Mouse (Mus musculus) testis, postnatal 14 days (tissue): ENCODE results near the gene Wdpcp.
A peak's percentile ranks its signal among the peaks of the same experiment; 100 is the strongest.

ENCODE experiments used
- DNase-seq: peaks from one replicate; pipeline ENCODE4 v3.0.0; 2021; ENCODE audit warnings: low spot score

Gene Wdpcp

GRCm38 (mm10) chr11:21569456-21570108, 2.5 kb upstream of the Wdpcp start:
- DNase-seq = peak; percentile 59

GRCm38 (mm10) chr11:21570109-21570474, 1.9 kb upstream of the Wdpcp start:
- DNase-seq = no peak

- no peak for DNase-seq
Measured at GRCm38 (mm10) chr11:21570973-21571372, 1.1 kb upstream of the Wdpcp start.

GRCm38 (mm10) chr11:21581472-21581871, 9.4 kb downstream of the Wdpcp start:
- DNase-seq = no peak

GRCm38 (mm10) chr11:21583286-21583685, 11.3 kb downstream of the Wdpcp start:
- no peak for DNase-seq

GRCm38 (mm10) chr11:21602497-21602896, 30.5 kb downstream of the Wdpcp start:
- DNase-seq = no peak

- no peak for DNase-seq
Measured at GRCm38 (mm10) chr11:21615915-21616314, 43.9 kb downstream of the Wdpcp start.

GRCm38 (mm10) chr11:21634171-21634907, 62.3 kb downstream of the Wdpcp start:
- no peak for DNase-seq

- no peak for DNase-seq
Measured at GRCm38 (mm10) chr11:21638341-21638740, 66.3 kb downstream of the Wdpcp start.

- DNase-seq = no peak
Measured at GRCm38 (mm10) chr11:21639534-21639933, 67.5 kb downstream of the Wdpcp start.

GRCm38 (mm10) chr11:21644231-21644630, 72.2 kb downstream of the Wdpcp start:
- no peak for DNase-seq

- no peak for DNase-seq
Measured at GRCm38 (mm10) chr11:21646136-21646535, 74.1 kb downstream of the Wdpcp start.

- DNase-seq = no peak
Measured at GRCm38 (mm10) chr11:21658985-21659384, 87.0 kb downstream of the Wdpcp start.

GRCm38 (mm10) chr11:21677034-21677433, 105.0 kb downstream of the Wdpcp start:
- DNase-seq = no peak

- DNase-seq = no peak
Measured at GRCm38 (mm10) chr11:21688441-21688840, 116.4 kb downstream of the Wdpcp start.

GRCm38 (mm10) chr11:21690730-21691129, 118.7 kb downstream of the Wdpcp start:
- DNase-seq = no peak

- no peak for DNase-seq
Measured at GRCm38 (mm10) chr11:21694087-21694486, 122.1 kb downstream of the Wdpcp start.

GRCm38 (mm10) chr11:21697642-21698041, 125.6 kb downstream of the Wdpcp start:
- DNase-seq = no peak

- DNase-seq = no peak
Measured at GRCm38 (mm10) chr11:21713508-21713907, 141.5 kb downstream of the Wdpcp start.

- DNase-seq = no peak
Measured at GRCm38 (mm10) chr11:21714065-21714464, 142.0 kb downstream of the Wdpcp start.

GRCm38 (mm10) chr11:21726329-21726728, 154.3 kb downstream of the Wdpcp start:
- DNase-seq = no peak

- no peak for DNase-seq
Measured at GRCm38 (mm10) chr11:21729056-21729455, 157.0 kb downstream of the Wdpcp start.

- DNase-seq = no peak
Measured at GRCm38 (mm10) chr11:21729961-21730360, 157.9 kb downstream of the Wdpcp start.

- DNase-seq = no peak
Measured at GRCm38 (mm10) chr11:21735272-21735671, 163.2 kb downstream of the Wdpcp start.
